Mouse (Mus musculus) CD4-positive, CD25-positive, alpha-beta regulatory T cell, adult 2 months (primary cell): Measurements from ENCODE around the gene Hexim2.
A peak's percentile ranks its signal among the peaks of the same experiment; 100 is the strongest.

ENCODE experiments used
- DNase-seq: peaks from one replicate; pipeline ENCODE4 v3.0.0-alpha.2; 2012; ENCODE audit warnings: low read depth, low spot score

Hexim2 gene

DNA sequence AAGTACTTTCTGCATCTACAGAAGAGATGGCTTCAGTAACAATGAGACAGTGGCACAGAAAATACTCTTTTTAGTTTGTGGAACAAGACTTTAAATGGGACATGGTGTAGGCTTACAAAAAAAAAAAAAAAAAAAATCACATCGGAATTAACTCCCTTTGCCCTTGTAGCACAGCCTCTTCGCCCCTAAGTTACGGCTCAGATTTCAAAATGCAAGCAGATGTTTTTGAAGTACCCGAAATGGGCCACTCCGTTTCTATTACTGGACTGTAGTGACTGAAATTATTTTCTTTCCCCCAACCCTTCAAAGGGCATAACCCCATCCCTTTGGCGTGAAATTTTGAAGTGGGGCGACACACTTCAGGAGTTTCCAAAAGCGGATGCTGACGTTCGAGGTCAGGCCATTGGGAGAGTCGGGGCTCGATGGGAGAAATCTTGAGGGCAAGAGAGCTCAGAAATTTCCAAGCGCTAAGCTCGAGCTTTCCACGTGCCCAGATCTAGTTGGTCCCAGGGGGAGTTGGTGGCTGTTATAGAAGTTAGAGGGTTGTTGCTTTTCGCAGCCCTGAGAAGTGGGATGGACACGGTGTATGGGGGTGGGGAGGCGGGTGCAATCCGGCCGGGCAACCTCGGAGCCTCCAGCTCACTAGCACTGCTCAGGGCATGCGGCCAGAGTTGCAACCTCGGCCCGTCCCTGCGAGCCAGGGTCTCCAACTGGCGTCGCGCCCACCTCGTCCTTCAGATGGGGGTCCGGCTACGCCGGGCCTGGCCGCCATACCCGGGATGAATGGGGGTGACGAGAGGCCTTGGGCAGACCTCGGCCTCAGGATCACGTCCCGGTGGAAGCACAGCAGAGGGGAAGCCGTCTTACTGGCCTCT is at the start of gene Hexim2:
TSS of gene Hexim2 (plus strand) at position 729 of the 875 bp plus-strand sequence.
- peak; percentile 62 for DNase-seq

DNA sequence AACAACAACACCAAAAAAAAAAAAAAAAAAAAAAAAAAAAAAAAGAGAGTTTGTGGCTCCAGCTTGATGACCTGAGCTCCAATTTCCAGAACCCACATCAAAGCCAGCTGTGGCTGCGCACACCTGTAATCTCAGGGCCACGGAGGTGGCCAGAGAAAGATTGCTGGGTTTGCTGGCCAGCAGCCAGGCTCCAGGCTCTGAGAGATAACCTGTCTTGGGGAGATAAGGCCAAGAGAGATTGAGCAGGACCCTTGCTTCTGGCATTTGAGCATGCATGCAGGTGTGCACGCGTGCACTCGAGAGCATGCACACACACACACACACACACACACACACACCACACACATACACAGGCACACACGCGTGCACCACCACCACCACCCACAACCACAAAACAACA is 38.9 kb upstream of the Hexim2 start:
- DNase-seq = no peak

DNA sequence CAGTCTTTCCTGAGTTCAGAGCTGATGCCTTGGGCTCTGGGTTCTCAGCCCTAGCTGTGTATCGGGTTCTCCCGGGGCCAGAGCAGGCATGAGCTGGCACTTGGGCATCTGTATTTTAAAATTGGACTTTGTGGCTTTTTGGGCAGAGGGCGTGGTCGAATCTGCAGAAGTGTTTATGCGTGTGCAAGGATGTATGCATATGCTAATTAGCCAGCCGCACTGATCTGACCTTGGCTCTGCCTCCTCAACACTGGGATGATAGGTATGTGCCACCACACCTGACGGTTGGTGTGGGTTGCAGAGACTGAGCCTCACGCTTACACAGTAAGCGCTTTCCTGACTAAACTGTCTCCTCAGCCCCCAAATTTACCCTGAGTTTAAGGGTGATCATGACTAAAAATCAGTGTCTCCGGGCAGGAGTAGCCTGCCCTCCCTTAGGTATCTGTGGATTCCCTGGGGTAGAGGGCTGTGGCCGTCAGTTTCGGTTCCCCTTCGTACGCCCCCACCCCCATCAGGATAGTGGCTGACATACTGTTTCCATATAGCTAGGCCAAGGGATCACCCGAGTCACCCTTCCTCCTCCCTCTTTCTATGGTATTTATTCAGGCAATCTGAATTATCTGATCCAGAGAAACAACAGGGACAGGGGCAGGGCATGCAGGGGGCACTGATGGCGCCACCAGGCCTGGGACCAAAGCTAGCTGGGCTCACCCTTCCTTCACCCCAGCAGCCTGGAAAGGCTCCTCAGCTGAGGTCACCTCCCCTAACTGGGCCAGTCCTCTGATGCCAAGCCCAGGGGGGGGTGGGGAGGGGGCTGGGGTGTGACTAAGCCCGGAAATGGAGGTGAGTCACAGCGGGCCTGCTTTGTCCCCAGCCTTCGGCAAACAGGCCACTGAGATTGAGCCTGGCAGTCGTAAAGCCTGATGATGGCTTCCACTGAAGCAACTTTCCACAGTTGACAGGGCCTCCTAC is 38.1 kb upstream of the Hexim2 start:
- no peak for DNase-seq

DNA sequence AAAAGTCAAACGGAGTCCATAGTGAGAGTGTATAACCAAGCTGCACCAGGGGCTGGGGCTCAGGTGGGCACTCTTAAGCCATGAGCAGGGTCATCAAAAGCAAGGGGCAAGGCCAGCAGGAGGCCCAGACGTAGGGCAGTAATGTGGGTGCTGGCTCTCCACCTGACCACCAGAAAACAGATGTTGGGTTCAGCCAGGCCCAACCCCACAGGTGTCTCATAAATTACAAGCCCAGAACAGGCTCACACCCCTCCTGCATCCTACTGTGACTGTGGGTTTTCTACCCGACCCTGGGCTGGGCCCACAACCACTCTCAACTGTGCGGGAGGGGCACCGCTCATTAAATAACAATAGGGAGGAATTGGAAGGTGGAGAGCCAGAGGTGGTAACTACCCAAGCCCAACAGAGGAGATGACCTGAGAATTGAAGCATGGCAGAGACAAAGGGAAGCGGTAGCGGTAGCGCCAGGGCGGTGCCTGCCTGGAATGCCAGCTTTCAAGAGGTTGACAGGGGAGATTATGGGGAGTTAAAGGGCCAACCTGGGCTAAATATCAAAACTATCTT is 37.0 kb upstream of the Hexim2 start:
- no peak for DNase-seq

DNA sequence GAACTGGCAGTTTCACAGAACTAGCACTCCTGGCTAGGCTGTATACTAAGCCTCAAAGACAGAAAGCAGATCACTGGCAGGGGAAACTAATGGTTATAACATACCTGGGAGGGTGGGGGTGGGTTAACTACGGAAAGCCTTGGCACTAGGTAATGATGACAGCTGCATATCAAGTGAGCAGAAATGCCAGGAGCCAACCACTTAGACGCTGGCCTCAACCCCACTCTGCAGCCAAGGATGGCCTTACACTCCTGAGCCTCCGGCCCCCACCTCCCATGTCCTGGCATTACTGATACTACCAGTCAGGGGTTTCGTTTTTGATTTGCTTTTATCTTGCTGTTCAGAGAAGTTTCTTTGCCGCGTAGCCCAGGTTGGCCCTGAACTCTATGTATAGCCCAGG is 36.4 kb upstream of the Hexim2 start:
- DNase-seq = no peak

DNA sequence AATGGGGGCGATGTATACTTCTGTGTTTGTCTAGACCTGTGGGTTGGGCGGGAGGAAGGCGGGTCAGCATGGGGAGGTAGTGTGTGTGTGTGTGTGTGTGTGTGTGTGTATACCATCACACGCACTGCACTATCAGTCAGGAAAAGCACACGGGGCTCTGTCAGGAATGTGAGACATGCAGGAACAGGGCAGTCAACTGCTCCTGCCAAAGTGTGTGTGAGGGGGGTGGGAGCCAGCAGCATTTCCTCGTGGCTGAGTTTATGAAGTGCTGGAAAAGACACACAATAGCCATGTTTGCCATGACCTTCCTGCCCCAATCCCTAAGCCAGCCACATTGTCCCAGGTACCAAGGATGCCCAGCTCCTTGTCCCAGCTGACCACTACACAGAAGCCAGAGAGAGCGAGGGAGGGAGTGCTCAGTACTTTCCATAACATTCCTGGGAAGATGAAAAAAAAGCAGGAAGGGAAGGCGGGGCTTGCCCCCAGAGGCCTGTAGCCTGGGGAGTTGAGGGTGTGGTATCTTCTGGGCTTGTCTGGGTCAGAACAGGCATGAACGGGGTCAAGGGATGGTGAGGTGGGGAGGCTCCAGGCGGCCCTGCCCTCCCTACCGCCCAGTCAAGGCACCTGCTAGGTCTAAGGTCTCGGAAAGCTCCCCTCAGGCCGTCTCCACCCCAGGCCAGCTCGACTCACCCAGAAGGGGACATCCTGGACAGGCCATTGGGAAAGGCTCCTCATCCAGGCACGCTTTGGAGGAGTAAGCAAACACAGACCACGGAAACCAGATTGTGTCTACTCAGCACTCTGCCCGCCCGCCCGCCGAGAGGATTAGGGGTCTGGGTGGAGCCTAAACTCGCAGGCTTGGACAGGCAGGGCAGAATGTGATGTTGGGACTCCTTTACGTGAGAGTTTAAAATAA is 35.0 kb upstream of the Hexim2 start:
- no peak for DNase-seq

DNA sequence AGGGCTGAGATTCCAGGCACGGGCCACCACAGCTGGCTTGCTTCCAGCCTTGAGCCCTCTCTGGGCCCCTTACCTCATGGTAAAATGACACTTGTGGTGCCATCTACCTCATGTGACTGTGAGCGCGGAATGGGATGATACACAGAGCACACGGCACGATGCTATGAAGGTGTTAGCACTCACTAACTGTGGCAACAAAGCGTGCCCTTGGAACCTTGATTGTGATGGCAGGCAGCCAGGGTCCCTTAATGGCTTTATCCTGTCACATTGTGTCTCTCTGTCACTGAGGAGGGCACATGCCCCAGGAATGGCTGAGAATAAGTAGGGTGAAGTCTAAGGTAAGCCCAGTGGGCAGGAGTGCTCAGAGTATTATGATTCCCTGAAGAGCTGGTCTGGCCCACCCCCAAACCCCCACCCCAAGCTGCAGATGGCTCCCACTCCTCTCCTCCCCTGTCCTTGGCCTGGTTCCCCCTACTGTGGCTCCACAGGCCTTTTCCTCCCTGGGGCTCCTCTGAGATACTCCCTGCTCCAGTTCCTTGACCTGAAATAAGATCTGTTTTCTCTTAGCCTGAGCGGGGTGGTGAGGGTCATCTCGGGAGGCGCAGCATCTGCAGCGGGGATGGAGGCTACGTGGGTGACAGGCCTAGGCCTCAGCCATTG is 33.6 kb upstream of the Hexim2 start:
- DNase-seq = no peak

DNA sequence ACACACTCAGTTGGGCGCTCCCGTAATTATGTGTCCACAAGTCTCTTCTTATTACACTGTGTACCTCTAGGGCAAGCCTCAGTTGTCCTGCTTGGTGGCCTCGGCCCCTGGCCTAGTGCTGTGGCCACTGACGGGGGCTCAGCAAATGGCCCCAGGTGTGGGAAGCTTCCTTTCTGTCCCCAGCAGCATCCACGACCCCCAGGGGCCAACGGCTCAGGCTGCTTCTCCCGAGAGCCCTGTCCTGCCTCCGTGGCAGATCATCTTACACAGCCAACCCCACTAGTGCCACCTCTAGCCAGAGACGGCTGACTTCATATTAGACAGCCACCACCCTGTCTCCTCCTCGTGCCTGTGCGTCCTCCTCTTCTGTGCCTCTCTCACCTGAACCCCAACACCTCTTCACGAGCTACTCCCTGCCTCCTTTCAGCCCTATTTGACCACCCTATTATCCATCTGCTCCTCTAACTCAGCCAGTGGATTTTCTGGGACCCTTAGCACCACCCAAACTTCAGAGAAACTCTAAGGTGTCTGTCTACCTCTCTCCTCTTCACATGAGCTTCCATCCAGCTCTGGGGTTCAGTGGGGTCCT is 32.8 kb upstream of the Hexim2 start:
- DNase-seq = no peak

DNA sequence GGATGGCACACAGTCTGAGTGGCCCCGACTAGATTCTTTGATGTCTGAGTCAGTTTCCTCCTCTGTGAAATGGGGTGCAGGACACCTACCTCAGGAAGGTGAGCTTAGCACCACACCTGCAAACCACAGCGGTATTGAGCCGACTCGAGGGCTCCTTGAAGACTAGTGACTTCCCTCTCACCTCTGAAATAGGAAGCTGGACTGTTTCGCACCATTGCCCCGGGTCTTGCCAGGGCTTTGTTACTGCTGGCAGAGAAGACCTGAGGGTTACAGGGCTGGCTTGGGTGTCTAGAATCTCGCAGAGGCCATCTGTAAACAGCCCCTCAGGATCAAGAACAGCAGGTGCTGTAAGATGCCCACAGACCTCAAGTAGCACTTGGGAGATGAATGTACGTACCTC is 31.9 kb upstream of the Hexim2 start:
- DNase-seq = no peak

DNA sequence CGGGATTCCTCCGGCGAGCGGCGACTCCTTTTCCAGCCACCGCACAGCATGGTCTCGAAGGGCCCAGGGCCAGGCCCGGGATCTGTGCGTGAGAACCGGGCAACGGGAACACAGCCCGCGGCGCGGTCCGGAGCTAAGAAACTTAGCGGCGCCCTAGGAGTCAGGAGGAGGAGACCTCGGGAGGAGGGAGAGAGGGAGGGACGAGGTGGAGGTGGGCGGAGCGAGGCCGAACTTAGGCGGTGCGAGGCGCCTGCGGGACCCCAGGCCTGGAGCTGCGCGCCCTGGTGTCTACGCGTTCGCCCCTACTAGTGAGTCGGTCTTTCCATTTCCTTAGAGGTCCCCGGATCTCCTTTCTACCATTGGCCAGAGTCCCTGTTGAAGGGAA is 30.8 kb upstream of the Hexim2 start, which contains the start of the genes Plcd3 and Acbd4:
TSS of gene Plcd3 (minus strand) at position 178 of the 385 bp plus-strand sequence.
TSS of gene Acbd4 (plus strand) at position 202 of the 385 bp plus-strand sequence.
- DNase-seq = peak; percentile 70

DNA sequence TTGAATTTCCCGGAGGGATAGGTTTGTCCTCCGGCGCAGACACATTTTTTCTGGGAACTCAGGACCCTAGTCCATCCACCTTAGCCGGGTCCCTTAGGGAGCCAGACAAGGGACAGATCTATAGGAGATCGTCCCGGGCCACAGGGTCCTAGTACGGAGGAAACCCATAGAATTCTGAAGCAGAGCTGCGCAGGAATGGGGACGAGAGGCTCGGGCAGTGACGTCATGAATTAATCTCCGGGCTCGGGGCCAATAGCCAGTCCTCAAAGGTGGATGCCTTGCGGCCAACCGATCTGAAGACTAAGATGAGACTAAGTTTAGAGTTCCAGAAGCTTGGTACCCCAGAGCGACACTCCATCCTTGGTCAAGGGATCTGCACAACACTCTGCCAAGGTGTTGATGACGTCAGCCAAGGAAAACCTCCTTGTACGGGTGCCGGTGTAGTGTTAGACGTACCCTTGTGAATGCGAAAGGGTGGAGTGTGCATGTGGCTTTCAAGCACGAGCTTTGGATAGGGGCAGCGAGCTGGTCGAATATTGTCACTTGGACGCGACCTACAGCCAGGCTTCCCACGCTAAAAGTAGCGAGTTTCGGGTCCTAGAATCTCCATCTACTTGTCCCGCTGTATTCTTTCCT is 30.2 kb upstream of the Hexim2 start:
- DNase-seq = peak; percentile 65

DNA sequence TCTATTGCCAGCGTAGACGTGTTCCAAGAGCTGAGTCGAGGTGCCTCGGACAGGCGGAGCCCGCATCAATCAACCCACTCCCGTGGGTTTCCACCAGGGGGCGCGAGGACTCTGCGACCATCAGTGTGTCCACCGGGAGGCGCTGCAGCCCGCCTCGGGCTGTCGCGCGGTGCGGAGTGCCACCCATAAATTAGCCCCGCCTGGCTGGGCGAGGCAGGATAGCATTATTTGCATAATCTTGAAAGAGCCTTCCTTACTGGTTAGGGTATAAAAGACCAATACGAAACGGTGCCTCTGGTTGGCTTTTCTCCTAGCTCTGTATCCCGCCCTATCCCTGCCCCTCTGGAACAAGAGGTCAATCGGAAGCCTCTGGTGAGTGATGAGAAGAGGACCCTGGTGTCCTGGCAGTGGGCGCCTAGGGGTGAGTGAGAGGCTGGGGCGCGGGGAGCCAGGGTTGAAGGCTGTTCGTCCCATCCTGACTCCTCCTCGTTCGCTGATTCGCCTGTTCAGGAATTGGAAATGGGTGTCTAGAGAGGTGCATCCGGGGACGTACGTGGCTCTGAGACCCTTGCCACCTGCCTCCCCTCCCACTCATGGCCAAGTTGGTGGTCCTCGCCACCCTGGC is 29.4 kb upstream of the Hexim2 start:
- peak; percentile 97 for DNase-seq

DNA sequence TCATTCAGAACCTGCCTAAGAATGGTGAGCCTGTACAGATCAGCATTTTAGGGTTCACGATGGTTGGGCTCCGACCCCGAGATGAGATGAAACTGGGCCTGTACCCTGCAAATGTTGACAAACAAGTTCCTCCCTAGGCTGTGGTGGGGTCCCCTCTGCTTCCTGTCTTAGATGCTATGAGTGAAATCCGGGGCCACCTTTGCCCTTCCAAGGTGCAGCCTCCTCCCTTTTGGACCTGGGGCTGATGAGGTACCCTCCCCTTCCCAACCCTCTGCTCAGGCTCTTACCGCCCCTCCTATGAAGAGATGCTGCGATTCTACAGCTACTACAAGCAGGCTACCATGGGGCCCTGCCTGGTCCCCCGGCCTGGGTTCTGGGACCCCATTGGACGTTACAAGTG is 28.6 kb upstream of the Hexim2 start:
- no peak for DNase-seq

DNA sequence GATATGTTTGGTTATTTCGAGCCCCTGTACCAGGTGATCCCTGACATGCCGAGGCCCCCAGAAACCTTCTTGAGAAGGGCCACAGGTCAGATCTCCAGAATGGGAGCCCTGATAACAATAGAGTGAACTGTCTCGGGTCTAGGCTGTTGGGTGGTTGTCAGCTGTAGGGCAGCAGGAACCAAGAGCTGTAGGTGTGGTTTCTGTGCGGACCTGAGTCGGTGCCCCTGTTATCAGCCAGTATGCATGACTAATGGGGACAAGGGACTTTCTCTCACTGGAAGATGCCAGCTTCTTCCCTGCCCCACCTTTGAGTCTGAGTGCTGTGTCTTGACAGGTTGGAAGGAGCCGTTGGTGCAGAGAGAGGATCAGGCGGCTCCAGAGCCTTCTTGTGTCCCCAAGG is 27.8 kb upstream of the Hexim2 start:
- no peak for DNase-seq

DNA sequence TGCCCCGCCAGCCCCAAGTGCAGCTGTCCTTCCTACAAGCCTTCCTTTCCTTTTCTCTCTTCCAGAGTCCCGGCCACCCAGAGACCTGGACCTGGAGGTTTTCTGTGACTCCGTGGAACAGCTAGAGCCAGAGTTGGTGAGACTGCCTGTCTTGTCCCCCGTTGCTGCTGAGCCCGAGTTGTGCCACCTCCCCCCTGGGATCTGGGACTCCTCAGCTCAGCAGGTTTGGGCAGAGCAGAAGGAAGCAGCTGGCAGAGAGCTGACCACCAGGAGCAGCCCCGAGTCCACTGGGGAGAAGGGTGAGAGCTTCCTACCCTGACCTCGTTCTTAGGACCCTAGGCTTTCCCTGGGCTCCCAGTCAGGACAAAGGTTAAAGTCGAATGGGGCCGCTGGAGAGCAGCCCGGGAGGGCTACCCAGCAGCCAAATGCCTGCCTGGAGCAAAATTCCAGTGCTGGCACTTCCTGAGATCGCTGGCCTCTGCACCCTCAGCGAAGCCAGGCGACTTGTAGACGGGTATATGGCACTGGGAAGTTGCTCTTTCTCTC is 27.0 kb upstream of the Hexim2 start:
- no peak for DNase-seq

DNA sequence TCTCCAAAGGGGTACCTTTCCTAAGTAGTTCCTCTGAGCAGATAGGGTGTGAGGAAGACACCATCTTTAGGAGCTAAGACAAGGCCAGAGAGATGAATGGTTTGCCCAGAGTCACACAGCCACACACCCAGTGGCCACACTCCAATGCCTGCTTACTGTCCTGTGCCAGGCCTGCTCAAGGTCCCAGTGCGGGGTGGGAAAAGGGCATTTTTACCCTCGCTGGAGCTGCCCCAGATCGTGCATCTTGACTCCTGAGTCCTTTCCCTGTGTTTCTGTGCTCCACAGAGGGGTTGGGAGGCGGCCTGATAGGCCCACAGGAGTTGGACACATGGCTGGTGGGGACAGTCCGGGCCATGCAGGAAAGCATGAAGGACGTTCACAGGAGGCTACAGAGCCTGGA is 26.4 kb upstream of the Hexim2 start:
- no peak for DNase-seq

DNA sequence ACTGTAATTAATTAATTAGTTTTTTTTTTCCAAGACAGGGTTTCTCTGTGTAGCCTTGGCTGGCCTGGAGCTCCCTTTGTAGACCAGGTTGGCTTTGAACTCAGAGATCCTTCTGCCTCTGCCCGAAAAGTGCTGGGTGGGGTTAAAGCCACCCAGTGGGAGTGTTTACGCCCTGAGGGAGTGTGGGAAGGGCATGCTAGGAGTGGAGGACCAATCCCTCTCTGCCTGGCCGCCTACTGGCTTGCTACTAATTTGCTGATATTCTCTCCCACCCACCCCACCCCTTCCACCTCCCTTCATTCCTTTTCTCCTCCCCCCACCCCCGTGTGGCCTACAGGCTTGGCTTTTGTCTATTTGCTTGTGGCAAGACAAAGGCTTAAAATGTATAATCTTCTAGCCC is 25.8 kb upstream of the Hexim2 start:
- no peak for DNase-seq

DNA sequence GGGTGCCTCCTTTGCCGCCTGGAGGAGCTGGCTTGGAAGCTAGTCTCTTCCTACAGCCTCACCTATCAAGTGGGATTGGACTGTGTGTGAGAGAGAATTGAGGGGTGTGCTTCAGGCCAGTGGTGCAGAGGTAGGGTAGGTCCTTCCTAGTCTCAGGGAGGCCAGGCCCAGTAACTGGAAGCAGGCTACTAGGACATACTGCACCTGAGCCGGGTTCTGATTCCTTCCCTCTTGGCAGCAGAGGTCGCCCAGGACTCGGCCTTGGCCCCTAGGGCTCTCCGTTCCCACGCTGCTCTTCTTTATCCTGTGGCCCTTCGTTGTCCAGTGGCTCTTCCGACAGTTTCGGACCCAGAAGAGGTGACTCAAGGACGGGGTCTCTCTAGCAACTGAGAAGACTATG is 20.9 kb upstream of the Hexim2 start:
- DNase-seq = no peak
